Mouse (Mus musculus) neural tube, embryonic 14.5 days (tissue): ENCODE measurements around the gene Gabrd. TPM values are rescaled to one million over a fixed set of nuclear protein-coding genes. Genes with fewer than 3 reads are reported as not detected.

Experiments used
- ATAC-seq: fragments of 200-750 bp; cut with Nextera tagmentation; 2 replicates; pipeline ENCODE4 v1.8.0; 2017; ENCODE audit warnings: low read depth, mild to moderate bottlenecking, moderate TSS enrichment, moderate library complexity
- H3K27ac ChIP-seq: fragments of 300-500 bp; sonication (generic); 2 replicates; pipeline ENCODE4 v1.5.1; 2014; ENCODE audit warnings: low read depth, mild to moderate bottlenecking, control low read depth, low read length, moderate library complexity, mixed read lengths
- H3K27me3 ChIP-seq: fragments of 300-500 bp; sonication (generic); 2 replicates; pipeline ENCODE4 v1.6.1; 2014; ENCODE audit warnings: low read length; ENCODE audit not compliant: control insufficient read depth, insufficient read depth
- H3K36me3 ChIP-seq: fragments of 300-500 bp; sonication (generic); 2 replicates; pipeline ENCODE4 v1.6.1; 2014; ENCODE audit warnings: low read length, mixed read lengths; ENCODE audit not compliant: control insufficient read depth, insufficient read depth
- H3K4me1 ChIP-seq: fragments of 300-500 bp; sonication (generic); 2 replicates; pipeline ENCODE4 v1.6.1; 2014; ENCODE audit warnings: low read length; ENCODE audit not compliant: control insufficient read depth, insufficient read depth
- H3K4me2 ChIP-seq: fragments of 300-500 bp; sonication (generic); 2 replicates; pipeline ENCODE4 v1.6.1; 2014; ENCODE audit warnings: mild to moderate bottlenecking, low read depth, low read length, control low read depth
- H3K4me3 ChIP-seq: fragments of 300-500 bp; sonication (generic); 2 replicates; pipeline ENCODE4 v1.5.1; 2014; ENCODE audit warnings: low read depth, low read length, control low read depth, mixed read lengths
- H3K9ac ChIP-seq: fragments of 300-500 bp; sonication (generic); replicated peaks from 2 replicates; pipeline ENCODE4 v1.6.1; 2014; ENCODE audit warnings: low read depth, mild to moderate bottlenecking, control low read depth, low read length, mixed read lengths
- H3K9me3 ChIP-seq: fragments of 300-500 bp; sonication (generic); 2 replicates; pipeline ENCODE4 v1.6.1; 2016; ENCODE audit warnings: low read length; ENCODE audit not compliant: control insufficient read depth
- WGBS: fragments of 180-500 bp; shearing (Covaris S2); extraction: QIAGEN DNeasy Blood & Tissue Kit; methylation state at CpG from one replicate; pipeline ENCODE4 v1.1.7; 2014; 5-methylcytosine and 5-hydroxymethylcytosine counted together
- polyA plus RNA-seq: library from polyadenylated mRNA; unstranded; fragments of >200 nt; fragmentation: Nextera tagmentation; extraction: Ambion mirVana; gene quantifications from 2 replicates; pipeline ENCODE4 v1.2.1, GENCODE M21; 2014

Gabrd gene
- polyA plus RNA-seq, 1 experiment from 2014 or later: 0.13 TPM

DNA sequence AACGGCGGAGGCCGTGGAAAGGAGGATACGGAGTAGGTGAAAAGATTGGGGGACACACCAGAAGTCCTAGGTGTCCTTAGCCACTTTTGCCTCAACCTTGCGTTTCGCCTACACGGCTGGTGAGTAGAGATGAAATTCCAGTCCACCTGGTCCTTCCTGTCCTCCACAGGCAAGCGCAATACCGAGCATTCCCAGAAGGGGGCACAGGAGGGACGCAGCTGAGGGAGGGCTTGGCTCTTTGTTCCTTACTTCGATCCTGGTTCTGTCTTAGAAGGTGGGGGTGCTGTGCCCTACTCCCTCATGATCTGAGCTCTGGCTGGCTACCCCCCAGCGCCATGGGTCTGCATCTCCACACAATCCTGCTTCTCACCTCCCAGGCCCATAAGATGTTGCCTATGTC is 29.2 kb downstream of the Gabrd start:
- Histone ChIP-seq H3K9me3 (no peaks in the 10 kb centered on the region), H3K4me2 (no peak overlapping the region), H3K4me3 (no peak overlapping the region), H3K36me3 (no peaks in the 10 kb centered on the region), H3K27ac (no peak overlapping the region), H3K4me1 (no peaks in the 10 kb centered on the region), H3K9ac (no peak overlapping the region), H3K27me3 (no peaks in the 10 kb centered on the region)
- ATAC-seq: no peak
- WGBS: 27% methylated on average over 12 of the region's 12 CpGs

- WGBS: 90% methylated on average over 9 of the region's 9 CpGs
- Histone ChIP-seq H3K36me3 (no peaks in the 10 kb centered on the region), H3K27me3 (peaks cover 4% of the 10 kb centered on the region), H3K9me3 (no peaks in the 10 kb centered on the region), H3K27ac (no peak overlapping the region), H3K4me3 (no peak overlapping the region), H3K4me2 (no peak overlapping the region), H3K4me1 (no peaks in the 10 kb centered on the region), H3K9ac (no peak overlapping the region)
- ATAC-seq: no peak
These were observed 30.2 kb downstream of the Gabrd start for GRCm38 (mm10) chr4:155367739-155368138.

DNA sequence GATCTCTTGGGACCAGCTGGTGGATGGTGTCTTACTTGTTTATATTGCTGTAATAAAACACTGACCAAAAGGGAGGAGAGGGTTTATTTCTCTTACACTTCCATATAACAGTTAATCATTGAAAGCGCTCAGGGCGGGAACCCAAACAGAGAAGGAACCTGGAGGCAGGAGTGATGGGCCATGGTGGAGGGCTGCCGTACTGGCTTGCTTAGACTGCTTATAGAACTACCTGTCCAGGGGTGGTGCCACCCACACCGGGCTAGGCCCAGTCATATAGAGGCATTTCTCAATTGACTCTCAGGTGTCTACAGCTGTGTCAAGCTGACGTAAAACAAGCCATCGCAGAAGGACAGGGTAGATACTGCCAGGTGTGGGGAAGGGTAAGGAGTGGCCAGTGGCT is 31.1 kb downstream of the Gabrd start:
- no peak overlapping the region for H3K4me3 ChIP-seq
- no peaks in the 10 kb centered on the region for H3K36me3 ChIP-seq
- no peak for ATAC-seq
- H3K9ac ChIP-seq: no peak overlapping the region
- no peaks in the 10 kb centered on the region for H3K4me1 ChIP-seq
- H3K9me3 ChIP-seq: no peaks in the 10 kb centered on the region
- H3K27ac ChIP-seq: no peak overlapping the region
- peaks cover 13% of the 10 kb centered on the region for H3K27me3 ChIP-seq
- no peak overlapping the region for H3K4me2 ChIP-seq
- 70% methylated on average over 6 of the region's 6 CpGs for WGBS

GRCm38 (mm10) chr4:155362443-155362842 is 35.5 kb downstream of the Gabrd start:
- Histone ChIP-seq H3K27me3 (peaks cover 43% of the 10 kb centered on the region), H3K9ac (no peak overlapping the region), H3K4me3 (no peak overlapping the region), H3K4me1 (no peaks in the 10 kb centered on the region), H3K27ac (no peak overlapping the region), H3K4me2 (no peak overlapping the region), H3K36me3 (no peaks in the 10 kb centered on the region), H3K9me3 (no peaks in the 10 kb centered on the region)
- WGBS: 49% methylated on average over 5 of the region's 5 CpGs
- ATAC-seq: no peak

GRCm38 (mm10) chr4:155361303-155361791 is 36.6 kb downstream of the Gabrd start, which contains the start of gene Prkcz:
TSS of gene Prkcz (minus strand) at chr4:155361361.
- Histone ChIP-seq H3K27me3 (peaks cover 43% of the 10 kb centered on the region), H3K9ac (no peak within 1 kb of the TSS), H3K4me2 (peak within 1 kb of the TSS; percentile 43), H3K27ac (no peak within 1 kb of the TSS), H3K36me3 (no peaks in the 10 kb centered on the region), H3K9me3 (no peaks in the 10 kb centered on the region), H3K4me3 (peak within 1 kb of the TSS; percentile 29), H3K4me1 (no peaks in the 10 kb centered on the region)
- WGBS: 1% methylated on average over 47 of the region's 51 CpGs
- peak; percentile 81 for ATAC-seq

GRCm38 (mm10) chr4:155360856-155361255 is 37.1 kb downstream of the Gabrd start:
- under 1% methylated on average over 33 of the region's 42 CpGs for WGBS
- Histone ChIP-seq H3K9me3 (no peaks in the 10 kb centered on the region), H3K4me2 (peak overlapping the region; percentile 43), H3K27ac (no peak overlapping the region), H3K4me3 (peak overlapping the region; percentile 29), H3K9ac (no peak overlapping the region), H3K4me1 (no peaks in the 10 kb centered on the region), H3K36me3 (no peaks in the 10 kb centered on the region), H3K27me3 (peaks cover 43% of the 10 kb centered on the region)
- ATAC-seq: no peak

- Histone ChIP-seq H3K9me3 (no peaks in the 10 kb centered on the region), H3K27me3 (peaks cover 43% of the 10 kb centered on the region), H3K4me2 (no peak overlapping the region), H3K4me3 (no peak overlapping the region), H3K36me3 (no peaks in the 10 kb centered on the region), H3K4me1 (no peaks in the 10 kb centered on the region), H3K9ac (no peak overlapping the region), H3K27ac (no peak overlapping the region)
- no peak for ATAC-seq
- 58% methylated on average over 12 of the region's 12 CpGs for WGBS
These were observed 38.1 kb downstream of the Gabrd start for GRCm38 (mm10) chr4:155359560-155360464.

GRCm38 (mm10) chr4:155357601-155358000 is 40.3 kb downstream of the Gabrd start:
- WGBS: 53% methylated on average over 2 of the region's 2 CpGs
- Histone ChIP-seq H3K27ac (no peak overlapping the region), H3K27me3 (peaks cover 38% of the 10 kb centered on the region)

DNA sequence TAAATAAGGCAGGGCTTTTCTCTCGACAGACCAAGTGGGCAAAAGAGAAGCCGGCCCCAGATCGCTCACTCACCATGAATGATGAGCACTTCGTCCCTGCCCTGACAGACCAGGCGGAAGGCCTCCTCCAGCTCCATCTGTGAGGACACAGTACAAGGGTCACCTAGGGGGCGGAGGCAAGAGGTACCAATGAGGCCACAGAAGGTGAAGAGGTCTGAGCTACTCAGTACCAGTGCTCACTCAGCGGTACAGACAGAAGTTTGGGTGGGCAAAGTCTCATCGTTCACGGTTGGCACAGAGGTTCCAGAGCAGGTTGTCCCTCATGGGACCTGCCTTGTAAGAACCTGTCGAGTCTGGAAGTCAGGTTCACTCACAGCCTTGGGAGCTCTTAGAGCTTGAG is 41.6 kb downstream of the Gabrd start:
- Histone ChIP-seq H3K4me3 (no peak overlapping the region), H3K27ac (no peak overlapping the region), H3K27me3 (peaks cover 26% of the 10 kb centered on the region), H3K4me2 (no peak overlapping the region), H3K9me3 (no peaks in the 10 kb centered on the region), H3K9ac (no peak overlapping the region), H3K36me3 (no peaks in the 10 kb centered on the region), H3K4me1 (no peaks in the 10 kb centered on the region)
- no peak for ATAC-seq
- 91% methylated on average over 10 of the region's 10 CpGs for WGBS

More at GRCm38 (mm10) chr4:155357601-155358000, 40.3 kb downstream of the Gabrd start:
- ATAC-seq: no peak
- H3K4me1 ChIP-seq: no peaks in the 10 kb centered on the region
- no peaks in the 10 kb centered on the region for H3K9me3 ChIP-seq
- no peak overlapping the region for H3K4me2 ChIP-seq
- no peak overlapping the region for H3K9ac ChIP-seq
- no peaks in the 10 kb centered on the region for H3K36me3 ChIP-seq
- H3K4me3 ChIP-seq: no peak overlapping the region
